Mouse (Mus musculus): ENCODE results near the gene Adcy6.

Gene Adcy6

GRCm38 (mm10) chr15:98546843-98547242 lies 63.0 kb downstream of the Adcy6 start:
- DNase-seq: no peak

- DNase-seq: no peak
Observed at GRCm38 (mm10) chr15:98545151-98545550, 64.7 kb downstream of the Adcy6 start.

GRCm38 (mm10) chr15:98543341-98543740 lies 66.5 kb downstream of the Adcy6 start:
- DNase-seq: no peak

- no peak for DNase-seq
Observed at GRCm38 (mm10) chr15:98541064-98541463, 68.8 kb downstream of the Adcy6 start.

All from right cerebral cortex, adult 18-20 months (tissue).